Mouse (Mus musculus): ENCODE results near the gene Dnmt3a.

DNA sequence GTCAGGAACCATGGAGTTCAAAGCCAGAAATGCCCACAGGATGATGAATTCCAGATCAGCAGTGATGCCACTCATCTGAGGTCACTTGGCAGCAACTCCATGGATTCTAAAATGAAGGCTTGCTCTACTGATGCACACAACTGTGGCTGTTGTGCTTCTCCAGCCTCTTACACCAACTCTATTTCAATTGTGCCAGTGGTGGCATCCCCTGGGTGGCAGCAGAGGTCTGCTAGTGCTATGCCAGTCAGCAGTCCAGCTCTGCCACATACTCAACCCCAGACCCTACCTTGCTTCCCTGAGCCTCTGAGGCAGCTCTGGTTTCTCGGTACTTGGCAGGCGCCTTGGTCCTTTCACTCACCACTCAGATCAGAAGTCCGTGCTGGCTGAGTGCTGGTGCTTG is 123.0 kb downstream of the Dnmt3a start:
- TF ChIP-seq EP300 (IDR thresholded peaks at IDR 0.05; ENCODE audit: low read depth) (no peak), CTCF (IDR thresholded peaks at IDR 0.05; ENCODE audit: low read depth) (peak; percentile 21)
